Mouse (Mus musculus) liver, adult 2 months (tissue): ENCODE measurements around the gene Srd5a3. TPM values are rescaled to one million over a fixed set of nuclear protein-coding genes. Genes with fewer than 3 reads are reported as not detected.

ENCODE experiments used
- DNase-seq: peaks from one replicate; pipeline ENCODE4 v3.0.0-alpha.2; 2011; ENCODE audit warnings: low read depth, low spot score; ENCODE audit errors: extremely low read depth
- H3K27ac ChIP-seq: fragments of 200-500 bp; replicated peaks from 2 replicates; pipeline ENCODE4 v1.5.1; 2012; ENCODE audit warnings: low read depth, mild to moderate bottlenecking, control low read depth, inconsistent platforms, low read length; ENCODE audit not compliant: insufficient read depth
- H3K27me3 ChIP-seq: fragments of 200-500 bp; 2 replicates; pipeline ENCODE4 v1.6.1; 2012; ENCODE audit warnings: mild to moderate bottlenecking, moderate library complexity, low read length, inconsistent platforms; ENCODE audit not compliant: control insufficient read depth, insufficient read depth
- H3K36me3 ChIP-seq: fragments of 200-500 bp; 2 replicates; pipeline ENCODE4 v1.6.1; 2012; ENCODE audit warnings: low read length, inconsistent platforms; ENCODE audit not compliant: control insufficient read depth, insufficient read depth
- H3K4me1 ChIP-seq: fragments of 200-500 bp; 2 replicates; pipeline ENCODE4 v1.6.1; 2011; ENCODE audit warnings: low read length; ENCODE audit not compliant: control insufficient read depth, insufficient read depth
- H3K4me3 ChIP-seq: fragments of 200-500 bp; 2 replicates; pipeline ENCODE4 v1.5.1; 2011; ENCODE audit warnings: low read depth, mild to moderate bottlenecking, control low read depth, low read length, moderate library complexity; ENCODE audit not compliant: insufficient read depth
- H3K79me2 ChIP-seq: fragments of 200-500 bp; 2 replicates; pipeline ENCODE4 v1.6.1; 2012; ENCODE audit warnings: inconsistent platforms, mild to moderate bottlenecking, low read length, moderate library complexity; ENCODE audit not compliant: control insufficient read depth, insufficient read depth
- H3K9ac ChIP-seq: fragments of 200-500 bp; 2 replicates; pipeline ENCODE4 v1.6.1; 2012; ENCODE audit warnings: low read depth, mild to moderate bottlenecking, control low read depth, inconsistent platforms, low read length
- CTCF ChIP-seq: fragments of 200-500 bp; IDR thresholded peaks from 2 replicates; pipeline ENCODE4 v1.5.1; 2011; ENCODE audit warnings: low read depth, low read length, control low read depth
- POLR2A ChIP-seq: fragments of 200-500 bp; IDR thresholded peaks from 2 replicates; pipeline ENCODE4 v1.6.1; 2011; ENCODE audit warnings: low read length, control low read depth; ENCODE audit not compliant: insufficient read depth; ENCODE audit errors: extremely low read depth
- WGBS: fragments of 180-500 bp; shearing (Covaris S2); methylation state at CpG from one replicate; pipeline ENCODE4 v1.1.7; 2018; 5-methylcytosine and 5-hydroxymethylcytosine counted together
- polyA plus RNA-seq: library from polyadenylated mRNA; depleted of rRNA; stranded (reverse); fragments of >200 nt; gene quantifications from 2 replicates; pipeline ENCODE4 v1.2.3, GENCODE M21; 2012
- total RNA-seq: library from RNA; depleted of rRNA; stranded (reverse); fragments of >200 nt; gene quantifications from 2 replicates; pipeline ENCODE4 v1.2.3, GENCODE M21; 2014

The Srd5a3 gene
- total and polyA plus RNA-seq, 2 experiments, result 7.8 to 42.4 TPM

GRCm38 (mm10) chr5:76140730-76141066 is 627 bp downstream of the Srd5a3 start:
- Histone ChIP-seq H3K79me2 (no peaks in the 10 kb centered on the region), H3K4me1 (peaks cover 3% of the 10 kb centered on the region; the same call in 1 of the 2 replicates), H3K27ac (peak overlapping the region; percentile 37), H3K27me3 (no peaks in the 10 kb centered on the region), H3K36me3 (no peaks in the 10 kb centered on the region), H3K9ac (peak overlapping the region; percentile 91), H3K4me3 (peak overlapping the region; percentile 83)
- TF ChIP-seq POLR2A (no peak), CTCF (no peak)
- DNase-seq, result no peak
- 10% methylated on average over 9 of the region's 9 CpGs for WGBS

- Histone ChIP-seq H3K27ac (no peak overlapping the region), H3K79me2 (no peaks in the 10 kb centered on the region), H3K27me3 (no peaks in the 10 kb centered on the region), H3K36me3 (no peaks in the 10 kb centered on the region), H3K9ac (no peak overlapping the region), H3K4me3 (no peak overlapping the region), H3K4me1 (peaks cover 3% of the 10 kb centered on the region; the same call in 1 of the 2 replicates)
- WGBS, result 89% methylated on average over 4 of the region's 4 CpGs
- no peak for TF ChIP-seq CTCF
- TF ChIP-seq POLR2A, result no peak
- no peak for DNase-seq
Measured at GRCm38 (mm10) chr5:76143356-76143755, 3.3 kb downstream of the Srd5a3 start.

- Histone ChIP-seq H3K36me3 (peaks cover 7% of the 10 kb centered on the region; the same call in 1 of the 2 replicates), H3K27ac (no peak overlapping the region), H3K79me2 (no peaks in the 10 kb centered on the region), H3K4me3 (no peak overlapping the region), H3K9ac (no peak overlapping the region), H3K27me3 (no peaks in the 10 kb centered on the region), H3K4me1 (no peaks in the 10 kb centered on the region)
- no peak for TF ChIP-seq CTCF
- WGBS, result 97% methylated on average over 1 of the region's 1 CpGs
- DNase-seq, result no peak
Measured at GRCm38 (mm10) chr5:76146401-76146800, 6.3 kb downstream of the Srd5a3 start.

GRCm38 (mm10) chr5:76149436-76149835 is 9.4 kb downstream of the Srd5a3 start:
- 93% methylated on average over 6 of the region's 6 CpGs for WGBS
- DNase-seq, result no peak
- H3K36me3 ChIP-seq, result peaks cover 7% of the 10 kb centered on the region; the same call in 1 of the 2 replicates

GRCm38 (mm10) chr5:76152956-76153355 is 12.9 kb downstream of the Srd5a3 start:
- Histone ChIP-seq H3K9ac (no peak overlapping the region), H3K27ac (no peak overlapping the region), H3K4me1 (no peaks in the 10 kb centered on the region), H3K4me3 (no peak overlapping the region), H3K36me3 (peaks cover 11% of the 10 kb centered on the region; the same call in 1 of the 2 replicates), H3K79me2 (no peaks in the 10 kb centered on the region), H3K27me3 (no peaks in the 10 kb centered on the region)
- DNase-seq, result no peak
- 91% methylated on average over 6 of the region's 6 CpGs for WGBS
- TF ChIP-seq CTCF, result no peak

More at GRCm38 (mm10) chr5:76149436-76149835, 9.4 kb downstream of the Srd5a3 start:
- Histone ChIP-seq H3K4me3 (no peak overlapping the region), H3K27ac (no peak overlapping the region), H3K4me1 (no peaks in the 10 kb centered on the region), H3K9ac (no peak overlapping the region), H3K27me3 (no peaks in the 10 kb centered on the region), H3K79me2 (no peaks in the 10 kb centered on the region)
- TF ChIP-seq POLR2A, result no peak
- TF ChIP-seq CTCF, result no peak

- Histone ChIP-seq H3K9ac (no peak overlapping the region), H3K27ac (no peak overlapping the region), H3K27me3 (no peaks in the 10 kb centered on the region), H3K4me1 (no peaks in the 10 kb centered on the region), H3K79me2 (no peaks in the 10 kb centered on the region), H3K36me3 (peaks cover 11% of the 10 kb centered on the region; the same call in 1 of the 2 replicates), H3K4me3 (no peak overlapping the region)
- 94% methylated on average over 11 of the region's 11 CpGs for WGBS
- DNase-seq, result no peak
- TF ChIP-seq POLR2A (no peak), CTCF (no peak)
Measured at GRCm38 (mm10) chr5:76153430-76153829, 13.4 kb downstream of the Srd5a3 start.
